Mouse (Mus musculus) right cerebral cortex, adult 18-20 months (tissue): ENCODE measurements around the gene Slc44a4.

Experiments used
- DNase-seq: peaks from one replicate; pipeline ENCODE4 v3.0.0; 2022; ENCODE audit warnings: mixed read lengths

Slc44a4 gene

DNA sequence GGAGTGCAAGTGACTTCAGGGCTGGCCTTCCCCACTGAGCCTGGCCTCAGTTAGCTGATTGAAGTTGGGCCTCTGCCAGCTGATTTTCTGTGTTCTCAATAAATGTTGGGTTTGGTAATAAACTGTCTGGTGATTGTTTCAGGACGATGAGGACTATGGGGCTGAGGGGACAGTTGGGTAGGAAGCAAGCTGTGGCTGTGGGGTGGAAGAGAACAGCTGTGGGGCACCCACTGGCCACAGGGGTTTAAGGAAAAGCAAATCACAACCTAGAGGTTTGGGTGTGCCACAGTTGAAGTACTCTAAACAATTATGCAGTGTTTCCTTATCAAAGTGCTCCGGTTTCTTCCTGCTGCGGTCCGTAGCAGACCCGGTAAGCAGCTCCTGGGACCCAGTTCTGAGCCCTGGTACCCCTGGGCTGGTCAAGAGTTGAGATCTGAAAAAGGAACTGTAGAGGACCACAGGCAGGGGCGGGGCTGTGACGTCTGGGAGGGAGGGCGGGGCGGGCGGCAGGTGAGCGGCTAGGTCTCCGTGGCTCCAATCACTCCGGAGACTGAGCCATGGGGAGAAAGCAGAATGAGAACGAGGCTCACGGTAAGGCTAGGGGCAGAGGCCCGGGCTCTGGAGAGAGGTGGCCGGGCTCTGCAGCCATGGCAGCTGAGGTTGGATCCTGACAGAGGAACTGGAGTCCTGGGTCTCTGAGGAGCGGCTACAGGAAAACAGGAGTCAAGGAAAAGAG, at the start of gene Slc44a4:
TSS of gene Slc44a4 (plus strand) at position 537 of the 736 bp plus-strand sequence.
- DNase-seq: no peak

DNA sequence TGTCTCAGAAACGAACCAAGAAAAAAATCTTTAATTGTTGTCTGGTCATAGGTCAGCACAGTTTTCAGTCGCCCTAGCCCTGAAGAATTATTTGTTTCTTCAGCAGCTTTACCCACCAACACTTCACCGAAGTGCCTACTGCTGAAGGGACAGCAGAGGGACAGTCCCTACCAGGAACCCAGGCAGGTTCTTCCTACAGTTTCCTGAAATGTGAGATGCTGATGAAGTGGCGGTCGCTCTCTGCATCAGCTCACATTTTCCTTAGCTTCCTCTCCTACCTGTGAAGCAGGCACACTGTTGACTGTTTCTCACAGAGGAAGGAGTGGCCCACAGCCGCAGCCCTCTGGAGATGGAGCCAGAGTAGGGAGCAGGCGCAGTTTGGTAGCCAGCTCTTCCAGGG, 48.3 kb upstream of the Slc44a4 start:
- no peak for DNase-seq

- no peak for DNase-seq
Observed at GRCm38 (mm10) chr17:34874321-34874720, 39.9 kb upstream of the Slc44a4 start.

DNA sequence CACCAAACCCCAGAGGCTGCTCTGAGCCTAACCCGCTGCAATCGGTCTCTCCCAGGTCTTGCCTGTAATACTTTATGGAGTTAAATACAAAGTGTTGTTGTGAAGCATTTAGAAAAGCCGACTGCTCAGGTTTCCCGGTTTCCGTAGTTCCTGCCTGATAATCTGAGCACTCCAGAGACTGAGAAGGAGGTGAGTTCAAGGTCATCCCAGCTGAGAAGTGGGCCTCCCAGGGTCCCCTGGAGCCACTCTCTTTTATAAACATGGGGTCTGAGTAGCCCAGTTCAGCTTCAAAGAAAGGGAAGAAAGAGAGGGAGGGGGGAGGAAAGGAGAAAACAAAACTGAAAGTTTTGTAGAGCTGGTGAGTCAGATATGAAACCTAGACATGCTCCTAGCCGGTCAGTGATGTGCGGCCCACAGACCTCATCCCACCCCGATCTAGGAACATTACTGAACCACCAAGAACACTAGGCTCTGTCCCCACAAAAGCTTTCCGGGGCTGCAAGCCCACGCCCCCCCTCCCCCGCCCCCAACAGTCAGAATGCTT, 34.9 kb upstream of the Slc44a4 start, which contains the start of gene Zbtb12:
TSS of gene Zbtb12 (plus strand) at position 148 of the 544 bp plus-strand sequence.
- DNase-seq: no peak

GRCm38 (mm10) chr17:34881166-34881565, 33.1 kb upstream of the Slc44a4 start:
- no peak for DNase-seq

DNA sequence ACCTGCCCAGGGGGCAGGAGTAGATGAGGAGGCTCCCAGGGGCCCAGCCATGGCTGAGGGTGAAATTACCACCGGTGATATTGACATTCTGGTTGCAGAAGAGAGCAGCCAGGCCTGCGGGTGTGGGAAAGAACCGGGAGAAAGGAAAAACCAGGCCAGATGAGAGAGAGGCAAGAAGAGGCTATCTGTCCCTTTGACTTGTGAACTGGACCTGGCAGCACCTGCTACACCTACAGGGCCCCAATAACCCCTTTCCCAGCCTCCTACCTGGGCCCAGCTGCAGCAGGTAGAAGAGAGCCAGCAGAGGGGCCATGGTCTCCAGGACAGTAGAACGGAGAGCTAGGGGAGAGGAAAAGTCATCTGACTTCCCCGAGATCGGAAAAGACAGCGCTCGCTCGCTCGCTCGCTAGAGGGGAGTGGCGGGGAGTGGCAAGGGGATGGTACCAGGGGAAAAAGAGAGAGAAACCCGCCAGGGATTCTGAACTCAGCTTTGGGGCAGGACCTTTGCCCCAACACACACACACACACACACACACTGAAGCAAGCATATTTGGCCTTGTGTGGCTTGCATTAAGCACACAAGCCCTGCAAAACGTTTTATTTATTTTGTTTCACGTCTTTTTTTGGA, 32.5 kb upstream of the Slc44a4 start, which contains the start of gene Gm20547:
TSS of gene Gm20547 (minus strand) at position 360 of the 628 bp plus-strand sequence.
- no peak for DNase-seq

- no peak for DNase-seq
Observed at GRCm38 (mm10) chr17:34883332-34883731, 30.9 kb upstream of the Slc44a4 start.

GRCm38 (mm10) chr17:34884704-34885103, 29.6 kb upstream of the Slc44a4 start:
- no peak for DNase-seq

DNA sequence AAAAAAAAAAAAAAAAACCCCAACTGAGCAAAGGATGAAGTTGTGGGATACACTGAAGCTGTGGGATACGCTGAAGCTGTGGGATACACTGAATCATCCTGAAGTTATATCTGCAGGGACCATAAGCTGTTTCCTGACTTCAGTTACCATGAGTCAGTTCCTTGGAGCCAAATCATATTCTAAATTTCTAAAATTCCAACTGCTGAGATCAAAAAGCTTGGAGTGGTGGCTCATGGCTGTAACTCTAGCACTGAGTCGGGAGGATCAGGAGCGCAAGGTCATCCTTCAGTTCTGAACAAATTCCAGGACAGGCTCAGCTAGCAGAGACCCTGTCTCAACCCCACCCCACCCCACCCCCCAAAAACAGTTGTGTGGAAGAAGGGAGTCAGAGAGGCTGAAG, 28.7 kb upstream of the Slc44a4 start:
- no peak for DNase-seq

- no peak for DNase-seq
Observed at GRCm38 (mm10) chr17:34887942-34888341, 26.3 kb upstream of the Slc44a4 start.

- no peak for DNase-seq
Observed at GRCm38 (mm10) chr17:34890074-34890743, 24.1 kb upstream of the Slc44a4 start.

DNA sequence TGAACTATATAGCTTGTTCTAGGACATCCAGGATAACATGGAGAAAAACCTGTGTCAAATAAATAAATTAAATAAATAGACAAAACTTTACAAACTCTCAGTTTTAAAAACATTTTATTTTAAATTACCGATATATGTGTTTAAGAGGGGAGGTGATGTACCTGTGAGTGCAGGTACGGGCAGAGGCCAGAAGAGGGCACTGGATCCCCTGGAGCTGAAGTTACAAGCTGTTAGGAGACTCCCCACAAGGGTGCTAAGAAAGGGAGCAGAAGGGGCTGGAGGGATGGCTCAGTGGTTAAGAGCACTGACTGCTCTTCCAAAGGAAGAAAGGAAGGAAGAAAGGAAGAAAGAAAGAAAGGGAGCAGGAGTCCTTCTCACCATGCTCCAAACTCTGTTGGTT, 22.9 kb upstream of the Slc44a4 start:
- no peak for DNase-seq

DNA sequence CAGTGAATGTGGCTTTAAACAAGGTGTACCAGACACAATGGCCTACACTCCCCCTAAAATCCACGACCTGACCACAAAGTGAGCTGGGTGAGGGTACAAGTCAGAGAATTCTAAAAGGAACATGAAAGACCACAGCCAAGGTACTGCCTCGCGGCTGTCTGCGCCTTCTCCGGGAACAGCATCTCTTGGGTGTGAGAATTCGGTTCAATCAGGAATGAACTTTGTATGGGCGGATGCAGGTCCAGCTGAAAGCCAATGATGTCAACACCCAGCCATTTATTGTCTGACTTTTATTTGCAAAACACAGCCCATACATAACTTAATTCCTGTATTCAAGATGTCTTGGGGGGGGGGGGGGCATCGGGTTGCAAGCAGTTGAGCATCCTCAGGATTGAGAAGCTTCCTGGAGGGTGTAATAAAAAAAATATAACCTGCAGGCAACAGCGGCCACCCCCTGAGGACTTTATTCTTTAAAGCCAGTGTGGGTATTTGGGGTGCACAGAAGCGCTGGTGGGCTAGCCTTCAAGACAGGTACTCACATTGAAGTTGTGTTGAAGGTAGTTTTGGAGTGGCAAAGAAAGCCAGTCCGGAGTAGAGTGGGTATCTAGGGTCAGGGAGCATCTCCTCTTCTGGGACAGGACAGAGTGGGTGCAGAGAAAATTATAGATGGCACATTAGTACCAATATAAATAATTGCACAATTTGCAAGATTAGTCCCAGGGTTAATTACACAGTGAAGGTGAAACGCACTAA, 21.0 kb upstream of the Slc44a4 start:
- DNase-seq: no peak

GRCm38 (mm10) chr17:34894074-34894597, 20.1 kb upstream of the Slc44a4 start:
- peak; percentile 93 for DNase-seq

GRCm38 (mm10) chr17:34894801-34895530, 19.3 kb upstream of the Slc44a4 start:
- DNase-seq: peak; percentile 47

GRCm38 (mm10) chr17:34895724-34896123, 18.5 kb upstream of the Slc44a4 start:
- no peak for DNase-seq

- DNase-seq: no peak
Observed at GRCm38 (mm10) chr17:34896366-34896765, 17.9 kb upstream of the Slc44a4 start.

GRCm38 (mm10) chr17:34897373-34898159, 16.7 kb upstream of the Slc44a4 start:
- peak; percentile 40 for DNase-seq

GRCm38 (mm10) chr17:34898160-34898586, 16.1 kb upstream of the Slc44a4 start, which contains the start of the genes C2 and Ehmt2:
TSS of gene C2 (minus strand) at chr17:34898265.
TSS of gene Ehmt2 (plus strand) at chr17:34898469.
- DNase-seq: peak; percentile 87

DNA sequence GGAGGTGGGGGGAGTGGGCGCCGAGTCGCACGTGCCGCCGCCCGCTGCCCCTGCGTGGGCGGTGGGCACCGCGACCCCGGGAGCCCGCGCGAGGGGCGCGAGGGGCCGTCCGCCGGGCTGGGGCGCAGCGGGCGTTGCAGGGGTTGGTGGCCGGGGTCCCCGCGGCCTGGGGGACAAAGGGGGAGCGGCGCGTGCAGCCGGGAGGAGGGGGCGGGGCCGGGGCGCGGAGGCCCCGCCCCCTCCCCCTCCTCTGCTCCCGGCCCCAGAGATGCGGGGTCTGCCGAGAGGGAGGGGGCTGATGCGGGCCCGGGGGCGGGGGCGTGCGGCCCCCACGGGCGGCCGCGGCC, 15.6 kb upstream of the Slc44a4 start:
- no peak for DNase-seq
